Mouse (Mus musculus) kidney, postnatal 25 days (tissue): ENCODE data around the gene Hip1r.
"Not testable (repeated sequence)": the region's sequence is repeated elsewhere in the genome, so short reads cannot be mapped to it uniquely, and the experiment has no call there.

Source experiments
- DNase-seq, 2 experiments: peaks; one replicate each; pipeline ENCODE4 v3.0.0; 2021; ENCODE audit warnings: mixed read lengths in 2 of 2

Hip1r gene

GRCm38 (mm10) chr5:124041097-124041496 lies 67.7 kb downstream of the Hip1r start:
- no peak for DNase-seq

DNA sequence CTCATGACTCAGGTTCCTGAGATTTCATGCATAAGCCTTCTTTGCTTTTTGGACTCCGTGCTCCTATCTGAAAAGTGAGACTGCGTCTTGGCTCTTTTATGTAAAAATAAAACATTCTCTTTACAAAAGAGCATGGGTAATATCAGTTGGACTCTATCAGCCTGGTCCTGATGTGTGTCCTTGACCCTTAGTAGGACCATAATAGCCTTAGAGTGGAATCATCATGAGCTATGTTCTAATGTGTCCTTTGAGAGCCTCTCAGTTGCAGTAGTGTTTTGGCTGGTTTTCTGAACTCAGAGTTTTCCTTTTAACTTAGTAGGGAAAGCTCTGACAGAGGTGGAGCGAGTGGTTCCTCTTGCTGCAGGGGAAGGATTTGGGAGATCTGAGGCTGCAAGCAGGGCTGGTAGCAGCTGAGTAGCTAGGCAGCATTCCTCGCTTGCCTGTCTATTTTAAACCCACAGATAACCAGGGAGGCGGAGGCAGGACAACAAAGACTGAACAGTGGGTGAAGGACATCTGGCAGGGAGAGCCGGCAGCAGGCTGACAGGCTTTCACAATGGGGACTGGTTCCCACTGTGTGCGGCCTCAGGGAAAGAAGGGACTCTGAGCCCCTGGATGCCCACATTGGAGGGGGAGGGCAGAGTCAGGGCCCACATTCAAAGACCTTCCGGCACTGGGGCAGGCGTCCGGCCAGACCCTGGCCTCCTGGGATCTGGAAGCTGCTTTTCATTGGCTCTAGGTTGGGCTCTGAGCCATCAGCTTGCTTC lies 70.0 kb downstream of the Hip1r start:
- peak; percentile 46 to 53 for DNase-seq

GRCm38 (mm10) chr5:124043999-124044398 lies 70.6 kb downstream of the Hip1r start:
- DNase-seq, result no peak

- DNase-seq, result no peak
Observed at GRCm38 (mm10) chr5:124045453-124046010, 72.1 kb downstream of the Hip1r start.

DNA sequence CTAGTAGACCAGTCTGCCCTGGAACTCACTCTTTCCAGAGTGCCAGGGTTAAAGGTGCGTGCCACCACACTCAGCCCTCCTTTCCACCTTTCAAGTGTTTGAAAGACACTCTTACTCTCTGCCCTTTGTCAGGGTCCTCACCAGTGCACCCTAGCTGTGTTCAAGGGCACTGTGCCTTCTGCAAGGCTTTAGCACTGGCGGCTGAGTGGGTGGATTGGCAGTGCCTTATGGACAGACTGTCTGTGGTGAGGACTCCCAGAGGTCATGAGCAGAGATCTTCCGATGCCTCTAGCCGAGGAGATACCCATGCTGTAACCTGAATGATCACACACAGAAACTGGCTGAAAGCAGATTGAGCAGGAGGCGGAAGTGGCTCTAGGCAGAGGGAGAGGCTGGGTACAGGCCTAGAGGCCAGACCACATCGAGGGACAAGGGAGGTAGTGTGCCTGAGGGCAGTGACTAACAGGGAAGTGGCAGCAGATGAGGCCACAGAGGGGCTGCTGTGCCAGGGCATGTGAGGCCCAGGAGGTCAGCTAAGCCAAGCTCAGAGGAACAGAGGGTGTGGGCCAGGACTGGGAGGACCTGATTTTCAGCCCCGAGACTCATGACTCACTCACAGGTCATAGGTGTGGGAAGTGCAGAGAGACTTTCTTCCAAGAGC lies 73.4 kb downstream of the Hip1r start:
- peak in 1 of 2 experiments; percentile 62 for DNase-seq

- no peak for DNase-seq
Observed at GRCm38 (mm10) chr5:124049249-124050045, 76.0 kb downstream of the Hip1r start.

DNA sequence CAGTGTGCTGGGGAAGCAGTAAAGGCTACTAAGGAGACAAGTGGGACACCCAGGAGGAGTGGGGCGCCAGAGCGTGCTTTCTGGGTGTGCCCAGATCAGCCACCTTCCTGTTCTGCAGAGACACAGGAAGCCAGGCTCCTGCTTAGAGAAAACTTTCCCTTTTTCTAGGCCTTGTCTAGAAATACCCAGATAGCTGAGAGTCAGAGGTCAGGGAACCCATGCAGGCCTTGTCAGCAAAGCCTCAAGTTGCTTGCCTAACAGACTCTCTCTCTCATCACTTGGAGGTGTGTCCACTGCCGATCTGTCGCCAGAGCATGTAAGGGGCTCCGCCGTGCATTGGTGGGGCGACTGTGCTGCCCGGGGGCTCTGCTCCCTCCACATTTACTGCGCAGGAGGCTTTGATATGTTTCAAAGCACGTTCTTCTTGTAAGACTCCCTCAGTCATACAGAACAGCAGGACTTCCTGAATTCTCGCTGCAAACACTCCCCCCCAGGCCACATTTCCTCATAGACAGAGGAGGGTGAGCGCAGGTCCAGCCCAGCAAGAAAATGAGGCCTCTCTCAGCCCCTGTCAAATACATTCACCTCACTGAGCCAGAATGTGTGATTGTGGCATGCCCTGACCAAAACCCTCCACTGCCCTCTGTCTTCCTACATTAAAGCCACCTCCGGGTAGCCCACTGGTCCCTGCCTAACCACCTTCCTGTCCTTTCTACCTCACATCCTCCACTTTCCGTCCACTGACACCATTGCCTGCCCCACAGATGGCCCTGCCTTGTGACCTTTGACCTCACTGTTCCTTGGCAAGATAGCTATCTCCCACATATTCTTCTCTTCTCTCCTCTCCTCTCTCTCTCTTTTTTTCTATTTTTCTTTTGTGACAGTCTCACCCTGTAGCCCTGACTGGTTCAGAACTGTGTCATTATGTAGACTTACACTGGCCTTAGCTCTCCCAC lies 76.9 kb downstream of the Hip1r start:
- DNase-seq, result no peak

DNA sequence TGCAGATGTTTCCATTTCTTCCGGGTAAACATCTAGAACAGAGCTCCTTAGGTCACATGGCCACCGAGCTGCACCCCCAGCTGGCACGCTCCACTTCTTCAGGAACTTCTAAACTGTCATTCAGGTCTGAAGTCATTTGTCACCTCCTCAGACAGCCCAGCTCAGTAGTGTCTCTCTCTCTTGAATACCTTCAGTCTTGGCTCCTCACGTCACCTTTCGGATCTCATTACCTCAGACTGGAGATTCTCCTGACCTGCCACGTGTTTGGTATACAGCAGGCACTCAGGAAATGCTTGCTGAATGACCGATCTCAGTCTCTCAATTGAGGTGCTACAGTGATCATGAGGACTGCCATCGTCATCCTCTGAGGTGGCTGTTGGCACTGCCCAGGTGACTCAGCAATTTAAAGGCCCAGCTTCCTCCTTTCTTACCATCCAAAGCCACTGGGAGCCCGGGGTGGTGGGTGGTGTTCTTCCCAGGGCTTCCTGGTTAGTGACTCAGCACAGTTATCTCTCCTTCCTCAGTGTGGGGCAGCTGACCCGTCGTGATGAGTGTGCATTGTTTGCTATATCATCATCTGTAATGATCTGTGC lies 78.6 kb downstream of the Hip1r start:
- no peak for DNase-seq

DNA sequence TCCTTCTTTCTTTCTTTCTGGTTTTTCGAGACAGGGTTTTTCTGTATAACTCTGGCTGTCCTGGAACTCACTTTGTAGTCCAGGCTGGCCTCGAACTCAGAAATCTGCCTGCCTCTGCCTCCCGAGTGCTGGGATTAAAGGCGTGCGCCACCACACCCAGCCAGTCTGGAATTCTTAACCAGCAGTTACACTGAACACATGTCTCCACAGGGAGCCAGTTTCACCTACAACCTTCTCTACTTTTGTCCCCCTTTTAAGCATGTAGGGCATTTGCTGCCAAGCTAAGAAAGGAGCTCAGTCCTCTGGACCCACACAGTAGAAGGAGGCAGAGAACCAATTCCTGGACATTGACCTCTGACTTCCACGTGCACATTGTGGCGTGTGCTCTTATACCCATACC lies 79.2 kb downstream of the Hip1r start:
- not testable (repeated sequence) for DNase-seq
